Mouse (Mus musculus) limb, embryonic 10.5 days (tissue): ENCODE data around the gene Mtfr1l. TPM values are rescaled to one million over a fixed set of nuclear protein-coding genes. Genes with fewer than 3 reads are reported as not detected.

Experiments
- DNase-seq: peaks from one replicate; pipeline ENCODE4 v3.0.0-alpha.2; 2017; ENCODE audit warnings: low spot score
- H3K27ac ChIP-seq: fragments of 300-500 bp; sonication (generic); 2 replicates; pipeline ENCODE4 v1.5.1; 2016; ENCODE audit warnings: mild to moderate bottlenecking
- H3K27me3 ChIP-seq: fragments of 300-500 bp; sonication (generic); 2 replicates; pipeline ENCODE4 v1.6.1; 2016; ENCODE audit warnings: low read depth, mild to moderate bottlenecking; ENCODE audit not compliant: poor library complexity, severe bottlenecking
- H3K36me3 ChIP-seq: fragments of 300-500 bp; sonication (generic); 2 replicates; pipeline ENCODE4 v1.6.1; 2016; ENCODE audit warnings: mild to moderate bottlenecking, moderate library complexity
- H3K4me1 ChIP-seq: fragments of 300-500 bp; sonication (generic); 2 replicates; pipeline ENCODE4 v1.6.1; 2016
- H3K4me3 ChIP-seq: fragments of 300-500 bp; sonication (generic); 2 replicates; pipeline ENCODE4 v1.5.1; 2016; ENCODE audit warnings: mild to moderate bottlenecking, moderate library complexity
- H3K9me3 ChIP-seq: fragments of 300-500 bp; sonication (generic); replicated peaks from 2 replicates; pipeline ENCODE4 v1.6.1; 2016; ENCODE audit warnings: mild to moderate bottlenecking
- WGBS: fragments of 180-500 bp; shearing (Covaris S2); methylation state at CpG from one replicate; pipeline ENCODE4 v1.1.7; 2016; 5-methylcytosine and 5-hydroxymethylcytosine counted together
- polyA plus RNA-seq: library from polyadenylated mRNA; unstranded; fragments of >200 nt; fragmentation: Nextera tagmentation; extraction: Ambion mirVana; gene quantifications from 2 replicates; pipeline ENCODE4 v1.2.1, GENCODE M21; 2016

Mtfr1l gene
- polyA plus RNA-seq, 1 experiment from 2014 or later = 109 TPM

- no peak for DNase-seq
- H3K9me3 ChIP-seq = no peaks in the 10 kb centered on the region
- 83% methylated on average over 6 of the region's 6 CpGs for WGBS
These were observed 43.5 kb downstream of the Mtfr1l start for GRCm38 (mm10) chr4:134491716-134492115.

GRCm38 (mm10) chr4:134489986-134490665 lies 45.1 kb downstream of the Mtfr1l start:
- H3K27ac ChIP-seq = no peak overlapping the region
- DNase-seq = no peak
- H3K4me1 ChIP-seq = peaks cover 8% of the 10 kb centered on the region
- no peak overlapping the region for H3K4me3 ChIP-seq
- H3K36me3 ChIP-seq = no peaks in the 10 kb centered on the region
- WGBS = 92% methylated on average over 11 of the region's 11 CpGs
- H3K27me3 ChIP-seq = no peaks in the 10 kb centered on the region
- no peaks in the 10 kb centered on the region for H3K9me3 ChIP-seq

More at GRCm38 (mm10) chr4:134491716-134492115, 43.5 kb downstream of the Mtfr1l start:
- no peak overlapping the region for H3K4me3 ChIP-seq
- H3K27me3 ChIP-seq = peaks cover 6% of the 10 kb centered on the region; the same call in 1 of the 2 replicates
- H3K27ac ChIP-seq = 0 out of 2 replicates have a peak overlapping the region, but pooled peaks have one; percentile 19
- peaks cover 14% of the 10 kb centered on the region for H3K4me1 ChIP-seq
- H3K36me3 ChIP-seq = no peaks in the 10 kb centered on the region

- Histone ChIP-seq H3K4me3 (no peak overlapping the region), H3K4me1 (no peaks in the 10 kb centered on the region), H3K27me3 (0 out of 2 replicates have a peak, but pooled peaks cover under 1% of the 10 kb centered on the region), H3K9me3 (no peaks in the 10 kb centered on the region), H3K36me3 (no peaks in the 10 kb centered on the region), H3K27ac (no peak overlapping the region)
- 93% methylated on average over 5 of the region's 5 CpGs for WGBS
- no peak for DNase-seq
These were observed 47.0 kb downstream of the Mtfr1l start for GRCm38 (mm10) chr4:134488211-134488610.

GRCm38 (mm10) chr4:134485151-134485900 lies 49.9 kb downstream of the Mtfr1l start:
- no peaks in the 10 kb centered on the region for H3K36me3 ChIP-seq
- no peak for DNase-seq
- no peak overlapping the region for H3K4me3 ChIP-seq
- WGBS = 84% methylated on average over 5 of the region's 5 CpGs
- H3K9me3 ChIP-seq = no peaks in the 10 kb centered on the region
- H3K4me1 ChIP-seq = no peaks in the 10 kb centered on the region
- no peak overlapping the region for H3K27ac ChIP-seq
- peaks cover 12% of the 10 kb centered on the region for H3K27me3 ChIP-seq

- H3K9me3 ChIP-seq = no peaks in the 10 kb centered on the region
- no peaks in the 10 kb centered on the region for H3K36me3 ChIP-seq
- H3K27me3 ChIP-seq = peaks cover 12% of the 10 kb centered on the region
- no peak overlapping the region for H3K27ac ChIP-seq
- no peak for DNase-seq
- 86% methylated on average over 10 of the region's 10 CpGs for WGBS
- H3K4me1 ChIP-seq = no peaks in the 10 kb centered on the region
- no peak overlapping the region for H3K4me3 ChIP-seq
These were observed 51.0 kb downstream of the Mtfr1l start for GRCm38 (mm10) chr4:134484231-134484630.

GRCm38 (mm10) chr4:134483696-134484095 lies 51.5 kb downstream of the Mtfr1l start:
- H3K27me3 ChIP-seq = peaks cover 12% of the 10 kb centered on the region
- DNase-seq = no peak
- no peaks in the 10 kb centered on the region for H3K36me3 ChIP-seq
- H3K4me3 ChIP-seq = no peak overlapping the region
- H3K4me1 ChIP-seq = no peaks in the 10 kb centered on the region
- no peaks in the 10 kb centered on the region for H3K9me3 ChIP-seq
- no peak overlapping the region for H3K27ac ChIP-seq
- 61% methylated on average over 6 of the region's 6 CpGs for WGBS

- Histone ChIP-seq H3K9me3 (no peaks in the 10 kb centered on the region), H3K4me3 (no peak overlapping the region), H3K36me3 (no peaks in the 10 kb centered on the region), H3K4me1 (no peaks in the 10 kb centered on the region), H3K27ac (no peak overlapping the region), H3K27me3 (peaks cover 12% of the 10 kb centered on the region)
- WGBS = 73% methylated on average over 6 of the region's 6 CpGs
- no peak for DNase-seq
These were observed 52.0 kb downstream of the Mtfr1l start for GRCm38 (mm10) chr4:134483078-134483688.

GRCm38 (mm10) chr4:134482442-134482841 lies 52.7 kb downstream of the Mtfr1l start:
- DNase-seq = no peak
- 87% methylated on average over 8 of the region's 8 CpGs for WGBS
- Histone ChIP-seq H3K9me3 (no peaks in the 10 kb centered on the region), H3K27ac (no peak overlapping the region), H3K27me3 (peaks cover 12% of the 10 kb centered on the region), H3K4me3 (no peak overlapping the region), H3K4me1 (no peaks in the 10 kb centered on the region), H3K36me3 (no peaks in the 10 kb centered on the region)

GRCm38 (mm10) chr4:134481270-134481669 lies 53.9 kb downstream of the Mtfr1l start:
- 60% methylated on average over 6 of the region's 6 CpGs for WGBS
- no peak for DNase-seq
- H3K27ac ChIP-seq = no peak overlapping the region
- H3K9me3 ChIP-seq = no peaks in the 10 kb centered on the region
- no peaks in the 10 kb centered on the region for H3K4me1 ChIP-seq
- H3K27me3 ChIP-seq = peaks cover 12% of the 10 kb centered on the region
- H3K4me3 ChIP-seq = no peak overlapping the region
- peaks cover 10% of the 10 kb centered on the region for H3K36me3 ChIP-seq

GRCm38 (mm10) chr4:134480864-134481263 lies 54.3 kb downstream of the Mtfr1l start:
- Histone ChIP-seq H3K27me3 (peaks cover 12% of the 10 kb centered on the region), H3K36me3 (peaks cover 14% of the 10 kb centered on the region), H3K27ac (no peak overlapping the region), H3K9me3 (no peaks in the 10 kb centered on the region), H3K4me3 (no peak overlapping the region), H3K4me1 (no peaks in the 10 kb centered on the region)
- 24% methylated on average over 6 of the region's 6 CpGs for WGBS
- peak; percentile 86 for DNase-seq

- WGBS = 88% methylated on average over 4 of the region's 4 CpGs
- Histone ChIP-seq H3K36me3 (peaks cover 25% of the 10 kb centered on the region), H3K9me3 (no peaks in the 10 kb centered on the region), H3K4me1 (no peaks in the 10 kb centered on the region), H3K4me3 (no peak overlapping the region), H3K27ac (no peak overlapping the region), H3K27me3 (peaks cover 12% of the 10 kb centered on the region)
- no peak for DNase-seq
These were observed 55.3 kb downstream of the Mtfr1l start for GRCm38 (mm10) chr4:134479839-134480238.

GRCm38 (mm10) chr4:134478031-134478430 lies 57.2 kb downstream of the Mtfr1l start:
- peak; percentile 94 for DNase-seq
- H3K27ac ChIP-seq = no peak overlapping the region
- H3K9me3 ChIP-seq = no peaks in the 10 kb centered on the region
- H3K4me1 ChIP-seq = no peaks in the 10 kb centered on the region
- no peak overlapping the region for H3K4me3 ChIP-seq
- peaks cover 9% of the 10 kb centered on the region for H3K27me3 ChIP-seq
- H3K36me3 ChIP-seq = peaks cover 39% of the 10 kb centered on the region
- 10% methylated on average over 9 of the region's 9 CpGs for WGBS

- WGBS = 93% methylated on average over 8 of the region's 8 CpGs
- peaks cover 51% of the 10 kb centered on the region for H3K36me3 ChIP-seq
These were observed 58.3 kb downstream of the Mtfr1l start for GRCm38 (mm10) chr4:134476899-134477298.

More at GRCm38 (mm10) chr4:134476899-134477298, 58.3 kb downstream of the Mtfr1l start:
- no peak for DNase-seq
- H3K4me1 ChIP-seq = no peaks in the 10 kb centered on the region
- no peak overlapping the region for H3K27ac ChIP-seq
- no peak overlapping the region for H3K4me3 ChIP-seq
- no peaks in the 10 kb centered on the region for H3K9me3 ChIP-seq
- no peaks in the 10 kb centered on the region for H3K27me3 ChIP-seq
